Mouse (Mus musculus) left cerebral cortex, postnatal 14 days (tissue): ENCODE results near the gene Gucd1. TPM values are rescaled to one million over a fixed set of nuclear protein-coding genes. Genes with fewer than 3 reads are reported as not detected.
A peak's percentile ranks its signal among the peaks of the same experiment; 100 is the strongest.

ENCODE experiments used
- DNase-seq, 2 experiments: peaks; one replicate each; pipeline ENCODE4 v3.0.0; 2021 to 2022; ENCODE audit warnings: low spot score in 2 of 2, mixed read lengths in 1 of 2
- intact Hi-C: fragments of 180-260 bp; cut with DNase I; formaldehyde crosslinking; loops from one replicate; pipeline ENCODE4 v1.15.1; 2025
- total RNA-seq, 2 experiments: library from RNA; stranded (reverse); gene quantifications; 2 replicates each; pipeline ENCODE4 v1.2.3; 2021

The Gucd1 gene
- total RNA-seq, 2 experiments from 2014 or later, result 20.6 to 23.1 TPM

- intact Hi-C loops, result loop anchor here (2.0 kb wide), 1 partner anchor 121 kb away; no protein-coding TSS in a partner anchor
- no peak for DNase-seq
Measured at GRCm38 (mm10) chr10:75315756-75316155, 202.0 kb downstream of the Gucd1 start.

- no peak for DNase-seq
Measured at GRCm38 (mm10) chr10:75314190-75314980, 203.4 kb downstream of the Gucd1 start.

GRCm38 (mm10) chr10:75312361-75312760 is 205.4 kb downstream of the Gucd1 start:
- intact Hi-C loops, result no loop called here
- no peak for DNase-seq

More at GRCm38 (mm10) chr10:75314190-75314980, 203.4 kb downstream of the Gucd1 start:
- intact Hi-C loops, result no loop called here

GRCm38 (mm10) chr10:75307130-75307529 is 210.6 kb downstream of the Gucd1 start:
- intact Hi-C loops, result no loop called here
- no peak for DNase-seq

GRCm38 (mm10) chr10:75304413-75304812 is 213.4 kb downstream of the Gucd1 start:
- intact Hi-C loops, result no loop called here
- DNase-seq, result peak in 1 of 2 experiments; percentile 22

GRCm38 (mm10) chr10:75304049-75304405 is 213.7 kb downstream of the Gucd1 start:
- DNase-seq, result no peak
- intact Hi-C loops, result no loop called here

- intact Hi-C loops, result no loop called here
Measured at GRCm38 (mm10) chr10:75303324-75304048, 214.3 kb downstream of the Gucd1 start.

GRCm38 (mm10) chr10:75302536-75302935 is 215.2 kb downstream of the Gucd1 start:
- no peak for DNase-seq
- intact Hi-C loops, result no loop called here

More at GRCm38 (mm10) chr10:75303324-75304048, 214.3 kb downstream of the Gucd1 start:
- peak; percentile 70 to 88 for DNase-seq

GRCm38 (mm10) chr10:75301937-75302336 is 215.8 kb downstream of the Gucd1 start:
- intact Hi-C loops, result no loop called here
- DNase-seq, result no peak

GRCm38 (mm10) chr10:75301195-75301806 is 216.5 kb downstream of the Gucd1 start:
- intact Hi-C loops, result no loop called here
- no peak for DNase-seq

Other genes starting within 250 kb of the Gucd1 start
- gene Adora2a, start 201.1 kb downstream of the Gucd1 start, total RNA-seq, result 10 to 100 TPM; 10.3 to 15.4 TPM
- gene Upb1, start 116.9 kb downstream of the Gucd1 start, total RNA-seq, result under 1 TPM; 0.55 to 0.66 TPM
- gene Snrpd3, start 421 bp downstream of the Gucd1 start, total RNA-seq, result 10 to 100 TPM; 78.1 to 84.3 TPM
- gene Lrrc75b, start 42.4 kb upstream of the Gucd1 start, total RNA-seq, result 10 to 100 TPM; 10.0 to 11.4 TPM
- 1 to 10 TPM; 1.5 to 1.6 TPM for gene Ggt1, start 43.6 kb upstream of the Gucd1 start, total RNA-seq
- 1 to 10 TPM; 4.4 to 4.5 TPM for gene Ggt5, start 71.4 kb upstream of the Gucd1 start, total RNA-seq
- 1 to 10 TPM; 4.3 to 4.8 TPM for gene Susd2, start 126.0 kb upstream of the Gucd1 start, total RNA-seq
- 10 to 100 TPM; 79.8 to 82.9 TPM for gene Cabin1, start 246.4 kb upstream of the Gucd1 start, total RNA-seq